Mouse (Mus musculus) kidney, postnatal 4 days (tissue): ENCODE results near the gene Klhl36.
"Not testable (repeated sequence)": the region's sequence is repeated elsewhere in the genome, so short reads cannot be mapped to it uniquely, and the experiment has no call there.

Experiments
- DNase-seq, 2 experiments: peaks; one replicate each; pipeline ENCODE4 v3.0.0; 2021; ENCODE audit warnings: mixed read lengths in 2 of 2

The Klhl36 gene

GRCm38 (mm10) chr8:119835270-119835669 lies 26.8 kb upstream of the Klhl36 start:
- no peak for DNase-seq

GRCm38 (mm10) chr8:119836831-119837230 lies 25.2 kb upstream of the Klhl36 start:
- DNase-seq = no peak

DNA sequence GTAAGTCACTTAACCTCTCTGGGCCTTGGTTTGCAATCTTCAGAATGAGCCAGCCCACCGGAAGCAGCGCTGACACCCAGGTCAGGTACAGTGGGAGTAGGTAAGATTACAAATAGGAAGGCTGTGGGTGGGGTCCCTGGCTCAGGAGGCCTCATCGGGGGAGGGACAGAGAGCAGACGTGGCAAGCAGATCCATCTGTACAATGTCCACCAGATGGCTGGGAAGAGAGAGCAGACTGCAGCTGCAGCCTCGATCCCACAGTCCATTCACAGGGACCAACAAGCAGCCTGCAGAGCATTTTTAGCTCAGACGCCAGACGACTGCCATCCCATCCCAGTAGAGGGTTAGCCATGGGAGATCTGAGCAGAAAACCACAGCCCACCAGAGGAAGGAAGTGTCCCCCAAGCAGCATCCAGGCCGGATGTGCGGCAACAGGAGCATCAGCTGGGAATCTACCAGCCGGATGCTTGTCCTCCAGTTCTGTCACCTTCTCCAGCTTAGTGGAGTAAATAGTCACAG lies 24.5 kb upstream of the Klhl36 start:
- peak; percentile 50 to 66 for DNase-seq

DNA sequence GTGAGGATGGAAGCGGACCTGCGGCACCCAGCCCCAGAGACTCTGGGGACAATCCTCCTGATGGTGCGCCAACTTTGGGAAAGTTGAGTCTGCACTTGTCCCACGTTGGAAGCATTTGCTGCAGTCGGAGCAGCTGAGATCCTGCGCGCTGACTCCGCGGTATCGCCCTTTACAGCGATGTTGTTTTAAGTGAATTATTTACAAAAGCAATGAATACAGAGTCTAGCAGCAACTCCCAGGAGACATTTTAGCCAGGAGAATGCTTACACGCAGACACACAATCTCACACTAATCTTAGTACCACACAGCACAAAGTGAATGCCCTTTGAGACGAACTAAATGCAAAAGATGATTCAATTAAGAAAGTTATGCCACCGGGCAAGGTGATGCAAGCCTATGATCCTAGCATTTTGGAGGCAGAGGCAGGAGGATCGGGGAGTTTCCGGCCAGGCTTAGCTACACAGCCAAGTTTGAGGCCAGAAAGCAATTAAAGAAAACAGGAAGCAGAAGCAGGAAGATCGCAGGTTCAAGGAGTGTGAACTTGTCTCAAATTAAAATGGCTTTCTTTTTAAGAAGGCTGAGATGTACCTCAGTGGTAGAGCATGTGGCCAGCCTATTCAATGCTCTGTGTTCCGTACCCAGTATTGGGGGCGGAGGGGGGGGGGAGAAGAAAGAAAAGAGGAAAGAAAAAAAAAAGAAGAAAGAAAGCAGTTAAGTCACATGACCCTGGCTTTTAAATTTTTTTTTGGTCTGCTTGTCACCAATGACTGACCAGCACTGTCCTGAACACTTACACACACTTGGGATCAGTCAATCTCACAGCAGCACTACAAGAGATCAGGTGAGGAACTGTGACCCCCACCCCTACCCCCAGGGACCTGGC lies 23.7 kb upstream of the Klhl36 start:
- DNase-seq = peak in 1 of 2 experiments; percentile 60

DNA sequence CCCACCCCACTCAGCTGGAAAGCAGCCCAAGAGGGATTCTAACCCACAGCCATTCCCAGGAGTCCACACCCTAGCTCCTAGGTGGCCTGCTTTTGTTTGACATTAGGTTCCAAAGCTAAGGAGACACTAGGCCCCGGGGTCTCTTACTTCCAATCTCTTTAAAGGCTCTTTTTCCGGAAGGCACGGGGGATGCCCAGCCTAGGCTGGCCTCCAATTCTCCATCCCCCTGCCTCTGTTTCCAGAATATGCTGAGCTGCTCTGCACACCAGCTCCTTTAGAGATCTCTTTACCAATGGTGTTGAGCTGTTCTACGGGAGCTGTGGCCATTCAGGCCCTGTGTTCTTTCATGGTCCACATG lies 23.1 kb upstream of the Klhl36 start:
- no peak for DNase-seq

DNA sequence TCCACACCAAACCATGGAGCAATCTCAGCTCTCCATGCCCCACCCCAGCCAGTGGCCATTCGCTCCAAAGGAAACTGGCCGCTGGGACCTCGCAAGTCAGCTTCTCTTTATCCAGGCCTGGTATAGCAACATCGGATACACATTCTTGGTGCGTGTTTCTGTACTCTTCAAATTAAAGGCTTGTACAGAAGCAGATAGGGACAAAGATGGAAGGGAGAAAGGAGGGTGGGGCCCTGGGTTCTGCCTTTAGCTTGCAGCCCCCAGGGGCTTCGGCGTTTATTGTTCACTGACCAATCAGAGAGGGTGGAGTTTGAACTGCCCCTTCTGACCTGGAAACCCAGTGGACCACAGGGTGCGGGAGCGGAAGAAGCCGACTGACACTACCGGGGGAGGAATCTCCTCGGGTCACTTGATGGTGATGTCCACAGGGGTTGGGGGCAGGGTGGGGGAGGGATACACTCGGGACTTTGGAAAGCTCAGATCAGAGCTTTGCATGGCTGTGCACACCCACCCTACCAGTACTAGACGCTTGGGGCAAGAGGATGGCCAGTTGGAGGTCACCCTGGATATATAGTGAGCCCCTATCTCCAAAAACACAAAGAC lies 22.5 kb upstream of the Klhl36 start:
- peak; percentile 44 to 63 for DNase-seq

DNA sequence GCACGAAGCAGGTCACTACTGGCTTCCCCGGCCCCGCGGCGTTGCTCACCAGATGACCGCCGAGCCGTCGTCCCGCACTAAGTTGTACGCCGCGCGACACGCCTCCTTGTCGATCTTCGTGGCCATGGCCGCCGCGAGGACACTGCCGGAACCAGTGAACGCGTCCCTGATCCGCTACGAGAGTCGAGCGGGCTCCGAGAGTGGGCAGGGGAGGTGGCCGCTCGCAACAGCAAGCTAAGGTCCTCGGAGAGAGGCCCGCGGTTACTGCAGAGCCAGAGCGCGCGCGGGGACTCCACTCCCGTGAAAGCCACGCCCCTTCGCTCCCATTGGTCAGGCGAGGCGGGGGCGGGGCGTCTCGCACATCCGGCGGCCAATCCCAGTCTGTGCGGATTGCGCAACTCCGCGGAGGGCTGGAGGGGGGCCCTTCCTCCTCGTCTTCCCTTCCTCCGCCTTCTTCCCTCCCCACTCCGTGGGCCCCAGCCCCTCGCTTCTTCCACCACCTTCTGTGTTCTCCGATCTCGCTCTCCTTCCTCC lies 21.7 kb upstream of the Klhl36 start, which contains the start of gene Cotl1:
Gene Cotl1 (minus strand): TSS at position 270 of the 534 bp plus-strand sequence.
- DNase-seq = peak; percentile 99

- DNase-seq = peak; percentile 60 to 80
These were observed 21.1 kb upstream of the Klhl36 start for GRCm38 (mm10) chr8:119840905-119841411.

DNA sequence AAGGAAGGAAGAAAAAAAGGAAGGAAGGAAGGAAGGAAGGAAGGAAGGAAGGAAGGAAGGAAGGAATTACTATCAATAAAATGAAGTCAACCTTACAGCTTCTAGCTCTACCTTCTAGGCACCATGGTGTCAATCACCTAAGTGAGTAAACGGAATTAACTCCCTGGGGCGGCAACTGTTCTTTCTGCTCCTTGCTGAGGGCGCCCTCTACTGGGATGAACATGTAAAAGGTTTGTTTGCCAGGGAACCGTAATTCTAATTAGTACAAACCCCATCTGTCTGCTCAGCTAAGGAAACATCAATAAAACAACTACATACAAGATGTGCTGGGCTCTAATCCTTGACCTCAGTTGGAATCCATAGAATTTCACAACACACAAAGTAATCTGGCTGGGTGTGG lies 18.6 kb upstream of the Klhl36 start:
- peak; percentile 83 to 88 for DNase-seq

- DNase-seq = no peak
These were observed 17.5 kb upstream of the Klhl36 start for GRCm38 (mm10) chr8:119844577-119844976.

DNA sequence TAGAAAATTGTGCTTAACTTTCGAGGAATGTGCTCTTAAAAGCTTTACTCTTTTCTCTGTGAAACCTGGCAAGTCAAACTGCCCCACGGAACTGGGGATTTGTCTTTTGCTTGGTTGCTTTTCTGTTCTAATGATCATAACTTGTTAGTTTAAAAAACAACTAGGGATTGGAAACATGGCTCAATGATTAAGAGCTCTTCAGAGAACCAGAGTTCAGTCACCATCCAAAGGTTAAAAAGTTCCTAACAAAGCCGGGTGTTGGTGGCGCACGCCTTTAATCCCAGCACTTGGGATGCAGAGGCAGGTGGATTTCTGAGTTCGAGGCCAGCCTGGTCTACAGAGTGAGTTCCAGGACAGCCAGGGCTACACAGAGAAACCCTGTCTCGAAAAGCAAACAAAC lies 16.3 kb upstream of the Klhl36 start:
- DNase-seq = not testable (repeated sequence)

DNA sequence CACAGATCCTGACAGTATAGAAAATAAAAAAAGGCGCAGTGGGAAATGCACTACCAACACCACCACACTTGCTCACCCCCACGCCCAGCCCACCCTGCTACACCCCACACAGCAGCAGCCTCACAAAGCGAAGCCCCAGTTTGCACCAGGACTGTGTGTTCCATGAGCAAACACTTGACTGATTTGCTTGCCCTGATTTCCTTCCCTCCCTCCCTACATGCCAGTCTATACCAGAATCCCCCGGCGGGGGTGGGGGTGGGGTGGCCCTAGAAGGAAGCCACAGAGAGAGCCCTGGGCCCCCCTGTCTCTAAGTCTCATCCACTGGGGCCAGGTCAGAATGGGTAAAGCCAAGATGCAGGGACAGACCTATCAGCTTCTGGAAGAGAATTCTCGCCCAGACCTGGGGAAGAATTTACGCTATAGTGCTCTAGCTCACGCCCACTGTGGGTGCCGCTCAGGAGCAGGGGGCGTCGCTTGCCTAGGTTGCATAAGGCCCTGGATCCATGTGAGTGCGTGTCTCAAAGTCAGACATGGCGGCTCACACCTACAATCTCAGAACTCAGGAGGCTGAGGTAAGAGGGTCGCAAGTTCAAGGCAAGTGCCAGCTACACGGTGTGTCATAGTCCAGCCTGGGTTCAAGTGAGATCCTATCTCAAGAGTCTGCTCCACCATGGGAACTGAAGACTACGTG lies 14.7 kb upstream of the Klhl36 start:
- DNase-seq = no peak

DNA sequence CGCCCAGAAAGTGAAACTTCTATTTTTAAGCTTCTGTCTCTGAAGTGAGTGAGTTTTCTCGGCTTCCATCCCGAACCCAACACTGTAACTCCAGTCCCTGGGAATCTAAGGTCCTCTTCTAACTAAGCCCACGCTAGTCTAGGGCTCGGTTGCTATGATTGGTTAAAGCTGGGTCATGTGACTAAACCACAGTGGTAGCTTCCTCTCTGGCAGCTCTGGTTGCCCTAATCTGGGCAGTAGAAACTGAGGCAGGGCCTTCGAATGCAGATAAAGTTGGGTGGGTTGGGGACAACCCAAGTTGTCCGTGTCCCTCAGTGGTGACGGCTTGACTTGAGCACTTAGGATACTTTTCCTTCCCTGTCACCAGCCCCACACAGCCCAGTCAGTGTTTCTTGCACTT lies 8.5 kb upstream of the Klhl36 start:
- DNase-seq = no peak

GRCm38 (mm10) chr8:119854035-119854434 lies 8.0 kb upstream of the Klhl36 start:
- no peak for DNase-seq

DNA sequence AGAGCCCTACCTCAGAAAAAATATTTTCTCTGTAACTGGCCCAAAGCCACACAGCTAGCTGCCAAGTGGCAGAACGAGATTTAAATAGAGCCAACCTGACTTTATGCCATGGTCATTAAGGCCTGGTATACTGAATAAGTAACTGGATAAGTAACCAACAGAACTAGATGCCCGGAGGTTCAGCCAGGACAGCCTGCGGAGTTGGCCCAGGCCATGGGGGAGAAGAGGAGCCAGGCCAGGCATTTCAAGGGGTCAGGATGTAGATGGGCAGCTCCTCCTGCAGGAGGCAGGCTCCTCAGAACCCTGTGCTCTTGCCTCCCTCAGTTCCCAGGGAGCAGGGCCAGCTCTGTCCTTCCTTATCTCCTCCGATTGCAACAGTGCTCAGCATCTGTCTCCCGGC lies 6.4 kb upstream of the Klhl36 start:
- DNase-seq = peak in 1 of 2 experiments; percentile 19

DNA sequence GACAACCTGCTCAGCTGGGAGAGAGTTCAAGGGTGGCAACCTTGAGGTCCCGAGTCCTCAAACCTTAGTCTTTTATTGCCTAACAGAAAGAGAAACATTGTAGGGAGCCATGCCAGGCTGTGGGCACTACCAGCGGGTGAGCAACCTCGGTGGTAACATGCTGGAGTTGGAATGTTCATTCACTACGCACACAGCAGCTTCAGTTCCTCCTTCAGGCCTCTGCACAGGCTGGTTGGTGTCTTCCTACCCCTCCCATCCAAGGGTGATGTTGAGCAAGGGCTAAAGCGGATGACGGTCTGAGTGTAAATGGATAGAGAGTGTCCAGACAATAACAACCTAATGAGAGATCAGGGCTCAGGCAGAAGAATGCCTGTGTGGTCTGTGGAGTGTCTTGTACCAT lies 4.3 kb upstream of the Klhl36 start:
- DNase-seq = no peak

DNA sequence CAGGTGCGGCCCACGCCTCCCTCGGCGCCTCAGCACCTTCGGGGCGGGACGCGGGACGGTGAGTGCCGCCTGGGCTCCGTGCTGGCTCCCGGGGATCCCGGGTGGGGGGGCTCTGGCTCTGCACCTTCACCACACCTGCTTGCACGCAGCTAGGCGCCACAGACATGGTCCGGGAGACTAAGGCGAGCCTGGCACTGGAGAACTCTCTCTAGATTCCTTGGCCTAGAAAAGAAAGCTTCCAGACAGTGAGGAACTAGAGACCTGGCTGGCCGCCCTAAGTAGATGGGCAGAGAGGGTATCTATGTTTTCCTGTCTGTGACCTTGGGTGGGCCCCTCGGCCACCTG lies 296 bp downstream of the Klhl36 start:
- DNase-seq = no peak

- no peak for DNase-seq
These were observed 683 bp downstream of the Klhl36 start for GRCm38 (mm10) chr8:119862749-119863148.

- DNase-seq = no peak
These were observed 7.5 kb downstream of the Klhl36 start for GRCm38 (mm10) chr8:119869616-119870015.

DNA sequence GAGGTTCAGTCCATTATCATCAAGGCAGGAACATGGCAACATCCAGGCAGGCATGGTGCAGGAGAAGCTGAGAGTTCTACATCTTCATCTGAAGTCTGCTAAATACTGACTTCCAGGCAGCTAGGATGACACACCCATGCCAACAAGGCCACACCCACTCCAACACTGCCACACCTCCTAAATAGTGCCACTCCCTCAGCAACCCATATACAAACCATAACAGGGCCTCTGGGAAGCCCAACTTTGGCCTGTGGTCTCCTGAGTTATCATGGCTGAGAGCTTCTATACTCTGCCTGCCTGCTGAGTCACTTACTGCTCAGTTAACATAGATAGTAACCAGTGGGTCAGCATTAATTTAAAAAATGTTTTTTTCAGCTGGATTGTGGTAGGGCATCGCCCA lies 11.1 kb downstream of the Klhl36 start:
- DNase-seq = no peak

- DNase-seq = no peak
These were observed 19.2 kb downstream of the Klhl36 start for GRCm38 (mm10) chr8:119881301-119881700.

DNA sequence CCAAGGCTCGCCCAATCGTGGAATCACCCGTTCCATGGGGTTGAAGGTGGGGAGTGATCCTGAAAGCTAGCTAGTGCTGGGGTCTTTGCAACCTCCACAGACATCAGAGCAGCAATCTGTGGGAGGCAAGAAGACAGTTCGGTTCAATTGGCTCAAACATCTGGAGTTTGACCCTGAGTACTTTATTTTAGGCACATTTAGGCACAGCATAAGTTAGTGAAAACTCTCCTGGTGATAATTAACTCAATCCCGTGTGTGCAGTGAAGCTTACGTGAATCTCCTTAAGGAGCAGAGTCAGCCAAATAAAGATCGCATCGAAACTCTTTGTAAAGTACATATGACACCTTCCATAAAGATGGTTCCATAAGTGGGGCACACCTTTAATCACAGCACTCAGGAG lies 19.9 kb downstream of the Klhl36 start:
- DNase-seq = no peak

DNA sequence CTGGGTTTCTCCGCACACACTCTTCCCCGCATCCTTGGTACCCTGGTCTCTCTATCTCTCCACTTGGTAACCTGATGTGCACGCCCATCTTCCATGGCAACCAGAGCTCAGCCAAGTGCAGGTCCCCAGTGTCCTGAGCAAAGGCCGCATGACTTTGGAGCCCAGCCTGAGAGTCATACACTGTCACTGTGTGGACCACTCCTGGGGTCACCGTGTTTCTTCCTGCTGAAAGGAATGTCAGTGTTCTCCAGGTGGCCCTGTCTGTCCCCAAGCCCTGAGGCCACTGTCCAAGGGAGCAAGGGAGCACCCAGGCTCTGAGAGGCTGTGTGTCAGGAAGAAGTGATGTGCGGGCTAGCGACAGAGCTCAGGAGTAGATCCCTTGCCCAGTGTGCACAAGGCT lies 21.2 kb downstream of the Klhl36 start:
- DNase-seq = no peak
